Mouse (Mus musculus): Measurements from ENCODE around the gene Camk2b.
"Not testable (repeated sequence)": the region's sequence is repeated elsewhere in the genome, so short reads cannot be mapped to it uniquely, and the experiment has no call there.

The Camk2b gene

DNA sequence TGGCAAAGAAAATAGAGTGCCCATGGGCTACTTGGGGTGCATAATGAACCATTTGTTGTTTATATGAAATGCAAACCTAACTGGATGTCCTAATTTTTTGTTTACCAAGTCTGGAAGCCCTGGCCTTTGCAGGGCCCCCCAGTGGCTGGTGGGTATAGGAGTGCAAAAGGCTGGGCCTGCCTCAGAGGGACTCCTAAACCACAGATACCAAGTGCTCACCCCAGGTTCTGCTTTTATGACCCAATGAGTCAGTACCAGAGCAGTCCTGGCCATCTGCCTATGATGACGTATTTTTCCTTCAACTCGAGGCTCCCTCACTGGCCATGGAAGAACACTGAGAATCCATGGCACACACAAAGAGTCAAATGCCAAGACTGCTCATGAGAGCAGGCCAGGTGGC is 121.1 kb downstream of the Camk2b start:
- DNase-seq (ENCODE audit: low spot score): no peak

DNA sequence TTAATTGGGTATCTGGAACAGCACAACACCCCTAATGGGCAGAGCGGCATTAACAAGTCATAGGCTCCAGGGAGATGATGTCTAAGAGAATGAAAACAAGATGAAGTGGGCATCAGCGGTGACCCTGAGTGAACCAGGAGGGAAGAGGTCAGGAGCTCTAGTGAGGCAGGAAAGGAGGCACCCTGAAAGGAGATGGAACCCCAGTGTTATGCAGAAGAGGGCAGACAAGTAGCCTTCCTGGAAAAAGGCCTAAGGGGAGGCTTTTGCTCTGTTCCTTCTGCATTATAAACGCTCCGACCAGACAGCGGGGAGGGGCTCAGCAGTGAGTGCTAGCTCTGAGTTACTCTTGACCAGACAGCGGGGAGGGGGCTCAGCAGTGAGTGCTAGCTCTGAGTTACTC is 123.2 kb downstream of the Camk2b start:
- DNase-seq (ENCODE audit: low spot score): no peak

DNA sequence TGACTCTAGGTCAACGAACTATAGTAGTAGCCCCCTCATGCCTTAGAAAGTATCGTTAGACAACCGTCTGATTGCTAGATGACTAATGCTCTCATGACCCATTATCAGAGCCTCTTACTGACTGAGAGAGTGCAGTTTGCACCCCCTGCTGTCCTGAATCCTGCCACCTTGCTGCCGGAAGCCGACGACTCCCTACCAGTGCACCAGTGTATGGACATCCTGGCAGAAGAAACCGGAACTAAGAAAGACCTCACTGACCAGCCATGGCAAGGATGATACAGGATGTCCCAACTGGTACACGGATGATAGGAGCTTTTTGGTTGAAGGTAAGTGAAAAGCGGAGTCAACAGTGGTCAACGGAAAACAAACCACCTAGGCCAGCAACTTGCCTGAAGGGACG is 131.6 kb downstream of the Camk2b start:
- DNase-seq (ENCODE audit: low spot score): not testable (repeated sequence)

DNA sequence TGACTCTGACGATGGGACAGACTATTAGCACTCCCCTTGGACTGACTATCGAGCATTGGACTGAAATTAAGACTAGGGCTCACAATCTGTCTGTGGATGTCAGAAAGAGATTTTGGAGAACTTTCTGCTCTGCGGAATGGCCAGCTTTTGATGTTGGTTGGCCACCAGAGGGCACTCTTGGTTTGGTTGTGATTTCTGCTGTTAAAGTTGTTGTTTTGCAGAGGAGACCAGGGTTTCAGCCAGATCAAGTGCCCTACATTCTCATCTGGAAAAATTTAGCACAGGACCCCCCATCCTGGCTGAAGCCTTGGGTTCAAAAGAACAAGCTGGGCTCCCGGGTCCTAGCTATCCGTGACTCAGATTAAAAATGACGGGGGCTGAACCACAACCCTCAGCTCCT is 134.2 kb downstream of the Camk2b start:
- not testable (repeated sequence) for DNase-seq (ENCODE audit: low spot score)

DNA sequence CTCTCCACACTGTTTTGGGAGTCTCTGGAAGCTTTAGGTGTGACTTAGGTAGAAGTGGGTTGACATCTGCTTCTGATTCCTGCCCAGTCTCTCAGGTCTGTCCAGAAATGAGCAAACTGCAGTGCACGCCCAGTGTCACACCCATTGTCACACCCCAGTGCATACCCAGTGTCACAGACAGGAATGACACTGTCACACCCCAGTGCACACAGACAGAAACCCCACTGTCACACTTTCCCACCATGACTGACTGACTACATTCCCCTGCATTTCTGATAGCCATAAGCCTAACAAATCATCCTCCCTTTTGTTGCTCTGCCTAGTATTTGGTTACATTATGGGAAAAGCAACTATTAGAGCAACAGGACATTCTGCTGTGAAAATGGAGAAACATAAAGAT is 135.6 kb downstream of the Camk2b start:
- DNase-seq (ENCODE audit: low spot score): no peak

DNA sequence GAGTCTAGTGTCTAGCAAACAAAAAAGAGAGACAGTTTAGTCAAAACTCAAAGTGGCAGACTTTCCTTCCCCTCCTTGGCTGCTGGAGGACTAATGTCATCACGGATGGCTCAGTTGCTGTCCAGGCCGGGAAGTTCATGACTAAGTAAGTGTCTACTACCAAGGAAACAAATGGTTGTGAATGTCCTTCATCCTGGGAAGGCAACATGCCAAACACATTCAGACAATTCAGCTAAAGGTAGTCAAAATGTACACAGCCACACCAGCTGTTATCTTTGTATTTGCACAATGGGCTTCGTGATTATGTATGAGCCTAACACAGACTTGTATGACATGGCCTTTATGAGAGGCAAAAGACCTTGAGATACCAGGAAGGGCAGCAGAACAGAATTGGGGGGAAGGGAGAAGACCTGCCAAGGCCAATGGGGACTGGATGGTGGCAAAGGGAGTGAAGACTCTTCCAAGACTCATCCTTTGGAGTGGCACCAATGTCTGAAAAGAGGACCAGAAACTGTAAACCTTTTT is 139.4 kb downstream of the Camk2b start:
- no peak for DNase-seq (ENCODE audit: low spot score)

DNA sequence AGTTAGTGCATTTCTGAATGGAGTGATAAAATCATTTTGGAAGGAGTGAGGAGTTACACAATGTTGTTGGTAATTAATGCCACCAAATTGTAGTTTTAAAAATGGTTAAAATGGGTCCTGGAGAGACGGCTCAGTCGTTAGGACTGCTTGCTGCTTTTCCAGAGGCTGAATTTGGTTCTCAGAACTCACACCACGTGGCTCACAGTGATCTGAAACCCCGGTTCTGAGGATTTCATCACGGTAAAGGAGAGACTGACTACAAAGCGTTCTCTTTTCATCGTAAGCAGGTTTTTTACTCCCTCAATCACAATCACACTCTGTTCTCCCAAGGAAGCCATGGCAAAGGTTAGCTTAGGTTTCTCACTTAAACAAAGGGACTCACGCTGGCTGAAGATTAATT is 141.5 kb downstream of the Camk2b start:
- no peak for DNase-seq (ENCODE audit: low spot score)

DNA sequence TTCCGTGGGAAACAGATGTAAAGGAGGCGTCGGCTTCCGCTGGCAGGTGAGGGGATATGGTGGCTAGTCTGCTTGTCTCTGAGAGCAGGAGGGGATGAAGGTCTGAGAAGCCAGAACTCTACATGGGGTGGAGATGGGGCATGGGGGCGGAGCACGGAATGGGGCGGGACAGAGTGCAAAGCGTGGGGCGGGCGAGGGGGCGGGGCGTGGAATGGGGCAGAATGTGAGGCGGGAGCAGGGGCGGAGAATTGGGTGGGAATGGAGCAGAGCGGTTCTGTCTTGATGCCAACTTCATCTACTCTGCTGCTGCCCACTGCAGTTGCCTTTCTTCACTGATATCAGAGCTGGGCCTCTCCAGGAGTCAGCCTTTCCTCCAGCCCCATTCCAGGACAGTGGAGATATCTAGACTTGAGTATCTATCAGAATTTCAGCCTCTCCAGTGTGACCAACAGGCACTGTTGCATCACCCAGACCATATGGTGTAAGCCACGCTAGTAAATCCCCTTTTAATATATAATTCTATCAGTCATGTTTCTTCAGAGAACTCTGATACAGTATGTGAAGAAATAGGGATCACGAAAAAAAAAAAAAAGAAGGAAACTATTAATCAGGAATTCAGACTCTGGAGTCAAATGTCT is 145.7 kb downstream of the Camk2b start:
- no peak for DNase-seq (ENCODE audit: low spot score)

All from retina, embryonic 14.5 days (tissue).